Mouse (Mus musculus): ENCODE measurements around the gene Polr3h. TPM values are rescaled to one million over a fixed set of nuclear protein-coding genes. Genes with fewer than 3 reads are reported as not detected.
A peak's percentile ranks its signal among the peaks of the same experiment; 100 is the strongest.

The Polr3h gene
- polyA plus RNA-seq, 1 experiment from 2014 or later = 80.1 TPM

- H3K27me3 ChIP-seq = no peaks in the 10 kb centered on the region
- peak within 1 kb of the TSS; percentile 99 for H3K27ac ChIP-seq
- H3K4me1 ChIP-seq = peaks cover 35% of the 10 kb centered on the region
- peak within 1 kb of the TSS; percentile 69 for H3K4me3 ChIP-seq (replicated peaks)
- peaks cover 11% of the 10 kb centered on the region for H3K36me3 ChIP-seq
- WGBS = under 1% methylated on average over 44 of the region's 44 CpGs
- no peaks in the 10 kb centered on the region for H3K9me3 ChIP-seq (replicated peaks)
- ATAC-seq (replicated peaks; ENCODE audit: low FRiP score) = peak; percentile 14; the same call in 1 of the 2 replicates
- peak within 1 kb of the TSS; percentile 87 for H3K9ac ChIP-seq
- H3K4me2 ChIP-seq = peak within 1 kb of the TSS; percentile 88
Measured at GRCm38 (mm10) chr15:81858517-81859329, 67.3 kb downstream of the Polr3h start, which contains the start of gene Tob2. Gene Tob2, minus strand, starts transcription at chr15:81858796.

GRCm38 (mm10) chr15:81858138-81858516 lies 67.9 kb downstream of the Polr3h start:
- ATAC-seq (replicated peaks; ENCODE audit: low FRiP score) = peak; percentile 27; the same call in 1 of the 2 replicates
- Histone ChIP-seq H3K27ac (peak overlapping the region; percentile 99), H3K36me3 (peaks cover 14% of the 10 kb centered on the region), H3K27me3 (no peaks in the 10 kb centered on the region), H3K9me3 (replicated peaks) (no peaks in the 10 kb centered on the region), H3K4me1 (peaks cover 39% of the 10 kb centered on the region), H3K4me2 (peak overlapping the region; percentile 88), H3K9ac (peak overlapping the region; percentile 87), H3K4me3 (replicated peaks) (peak overlapping the region; percentile 69)
- WGBS = under 1% methylated on average over 23 of the region's 23 CpGs

- Histone ChIP-seq H3K9ac (peak overlapping the region; percentile 87), H3K27ac (peak overlapping the region; percentile 99), H3K36me3 (peaks cover 17% of the 10 kb centered on the region), H3K4me1 (peaks cover 39% of the 10 kb centered on the region), H3K9me3 (replicated peaks) (no peaks in the 10 kb centered on the region), H3K27me3 (no peaks in the 10 kb centered on the region), H3K4me3 (replicated peaks) (peak overlapping the region; percentile 69), H3K4me2 (peak overlapping the region; percentile 88)
- under 1% methylated on average over 33 of the region's 33 CpGs for WGBS
- peak; percentile 19 for ATAC-seq (replicated peaks; ENCODE audit: low FRiP score)
Measured at GRCm38 (mm10) chr15:81857724-81858116, 68.3 kb downstream of the Polr3h start.

- Histone ChIP-seq H3K4me1 (peaks cover 39% of the 10 kb centered on the region), H3K4me2 (peak overlapping the region; percentile 88), H3K27ac (peak overlapping the region; percentile 99), H3K4me3 (replicated peaks) (peak overlapping the region; percentile 69), H3K9me3 (replicated peaks) (no peaks in the 10 kb centered on the region), H3K9ac (peak overlapping the region; percentile 87), H3K36me3 (peaks cover 23% of the 10 kb centered on the region), H3K27me3 (no peaks in the 10 kb centered on the region)
- no peak for ATAC-seq (replicated peaks; ENCODE audit: low FRiP score)
- WGBS = under 1% methylated on average over 14 of the region's 14 CpGs
Measured at GRCm38 (mm10) chr15:81856938-81857723, 68.9 kb downstream of the Polr3h start.

- under 1% methylated on average over 28 of the region's 28 CpGs for WGBS
- Histone ChIP-seq H3K36me3 (peaks cover 32% of the 10 kb centered on the region), H3K27ac (peak overlapping the region; percentile 99), H3K4me1 (peaks cover 39% of the 10 kb centered on the region), H3K4me3 (replicated peaks) (peak overlapping the region; percentile 69), H3K4me2 (peak overlapping the region; percentile 88), H3K9ac (peak overlapping the region; percentile 87), H3K9me3 (replicated peaks) (no peaks in the 10 kb centered on the region), H3K27me3 (no peaks in the 10 kb centered on the region)
- peak; percentile 89 for ATAC-seq (replicated peaks; ENCODE audit: low FRiP score)
Measured at GRCm38 (mm10) chr15:81856030-81856790, 69.8 kb downstream of the Polr3h start.

GRCm38 (mm10) chr15:81853081-81853480 lies 73.0 kb downstream of the Polr3h start:
- Histone ChIP-seq H3K36me3 (peaks cover 57% of the 10 kb centered on the region), H3K27ac (no peak overlapping the region), H3K4me3 (replicated peaks) (no peak overlapping the region), H3K4me2 (no peak overlapping the region), H3K9ac (no peak overlapping the region), H3K27me3 (no peaks in the 10 kb centered on the region), H3K9me3 (replicated peaks) (no peaks in the 10 kb centered on the region), H3K4me1 (peaks cover 23% of the 10 kb centered on the region)
- no peak for ATAC-seq (replicated peaks; ENCODE audit: low FRiP score)
- 80% methylated on average over 7 of the region's 7 CpGs for WGBS

GRCm38 (mm10) chr15:81852411-81853000 lies 73.5 kb downstream of the Polr3h start:
- peaks cover 63% of the 10 kb centered on the region for H3K36me3 ChIP-seq
- H3K27ac ChIP-seq = no peak overlapping the region
- no peak overlapping the region for H3K4me2 ChIP-seq
- no peaks in the 10 kb centered on the region for H3K27me3 ChIP-seq
- no peaks in the 10 kb centered on the region for H3K9me3 ChIP-seq (replicated peaks)
- peaks cover 23% of the 10 kb centered on the region for H3K4me1 ChIP-seq
- WGBS = 83% methylated on average over 9 of the region's 9 CpGs
- no peak for ATAC-seq (replicated peaks; ENCODE audit: low FRiP score)
- H3K9ac ChIP-seq = no peak overlapping the region
- no peak overlapping the region for H3K4me3 ChIP-seq (replicated peaks)

- 94% methylated on average over 15 of the region's 15 CpGs for WGBS
- Histone ChIP-seq H3K27me3 (no peaks in the 10 kb centered on the region), H3K9ac (no peak overlapping the region), H3K4me3 (replicated peaks) (no peak overlapping the region), H3K4me1 (peaks cover 27% of the 10 kb centered on the region), H3K27ac (no peak overlapping the region), H3K36me3 (peaks cover 73% of the 10 kb centered on the region), H3K9me3 (replicated peaks) (no peaks in the 10 kb centered on the region), H3K4me2 (no peak overlapping the region)
- no peak for ATAC-seq (replicated peaks; ENCODE audit: low FRiP score)
Measured at GRCm38 (mm10) chr15:81851375-81851774, 74.7 kb downstream of the Polr3h start.

GRCm38 (mm10) chr15:81850718-81851117 lies 75.3 kb downstream of the Polr3h start:
- H3K9me3 ChIP-seq (replicated peaks) = no peaks in the 10 kb centered on the region
- no peak overlapping the region for H3K4me2 ChIP-seq
- no peak overlapping the region for H3K9ac ChIP-seq
- no peak overlapping the region for H3K27ac ChIP-seq
- WGBS = 81% methylated on average over 14 of the region's 14 CpGs
- no peak for ATAC-seq (replicated peaks; ENCODE audit: low FRiP score)
- H3K36me3 ChIP-seq = peaks cover 73% of the 10 kb centered on the region
- H3K4me3 ChIP-seq (replicated peaks) = no peak overlapping the region
- H3K4me1 ChIP-seq = peaks cover 30% of the 10 kb centered on the region
- H3K27me3 ChIP-seq = no peaks in the 10 kb centered on the region

- peaks cover 67% of the 10 kb centered on the region for H3K36me3 ChIP-seq
- 85% methylated on average over 9 of the region's 9 CpGs for WGBS
- no peaks in the 10 kb centered on the region for H3K9me3 ChIP-seq (replicated peaks)
Measured at GRCm38 (mm10) chr15:81849104-81849503, 76.9 kb downstream of the Polr3h start.

GRCm38 (mm10) chr15:81848301-81848700 lies 77.7 kb downstream of the Polr3h start:
- Histone ChIP-seq H3K4me3 (replicated peaks) (no peak overlapping the region), H3K4me2 (no peak overlapping the region), H3K9ac (no peak overlapping the region), H3K9me3 (replicated peaks) (no peaks in the 10 kb centered on the region), H3K27me3 (no peaks in the 10 kb centered on the region), H3K4me1 (peaks cover 23% of the 10 kb centered on the region), H3K27ac (no peak overlapping the region), H3K36me3 (peaks cover 59% of the 10 kb centered on the region)
- 53% methylated on average over 7 of the region's 7 CpGs for WGBS
- no peak for ATAC-seq (replicated peaks; ENCODE audit: low FRiP score)

More at GRCm38 (mm10) chr15:81849104-81849503, 76.9 kb downstream of the Polr3h start:
- Histone ChIP-seq H3K27me3 (no peaks in the 10 kb centered on the region), H3K27ac (no peak overlapping the region), H3K4me1 (peaks cover 31% of the 10 kb centered on the region), H3K4me3 (replicated peaks) (no peak overlapping the region), H3K9ac (no peak overlapping the region), H3K4me2 (no peak overlapping the region)
- no peak for ATAC-seq (replicated peaks; ENCODE audit: low FRiP score)
